In the genomic region with DNA sequence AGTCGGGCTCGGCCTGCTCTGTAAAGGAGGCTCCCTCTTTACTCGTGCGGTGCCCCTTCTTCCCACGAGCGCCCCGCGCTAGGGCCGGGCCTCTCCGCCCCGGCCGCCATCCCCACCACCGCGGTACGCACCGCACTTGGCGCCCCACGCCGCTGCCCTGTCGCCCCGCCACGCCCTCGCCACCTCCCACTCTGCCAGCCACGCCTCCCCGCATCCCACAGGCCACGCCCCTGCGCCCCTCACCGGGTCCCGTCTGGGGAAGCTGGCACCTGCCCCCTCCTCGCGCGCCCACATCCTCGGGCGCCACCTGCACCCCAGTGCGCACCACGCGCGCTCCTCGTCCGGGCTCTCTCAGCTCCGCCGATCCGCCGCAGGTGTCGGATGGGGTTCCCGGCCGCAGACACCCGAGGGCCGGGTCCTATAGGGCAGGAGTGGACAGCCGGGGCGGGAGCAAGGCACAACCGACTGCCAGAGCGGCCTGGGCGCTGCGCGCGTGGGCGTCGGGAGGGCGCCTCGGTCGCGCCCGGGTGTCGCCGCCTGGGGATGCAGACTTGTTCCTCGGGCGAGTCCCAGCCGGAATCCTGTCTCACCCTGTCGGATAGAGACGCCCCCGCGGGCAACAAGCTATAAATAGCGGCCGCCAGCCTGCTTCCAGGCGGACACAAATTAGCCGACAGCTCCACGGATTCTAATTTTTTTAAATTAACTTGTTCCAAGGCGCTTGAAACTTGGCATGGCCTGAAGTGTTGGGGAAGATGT, we compare ENCODE assay signal across 9 mouse cellular contexts. TPM values are rescaled to one million over a fixed set of nuclear protein-coding genes. Genes with fewer than 3 reads are reported as not detected.
DNase-seq lines count a peak whose midpoint lies in the region; ATAC-seq and TF ChIP-seq lines count a peak whose summit lies in the region.
"Had no signal": no experiment of that assay in that cellular context is flagged by ENCODE, and none has a peak within 500 bp of the region (broad histone marks: within the 10 kb centered on the region; RNA-seq: fewer than 3 reads in every experiment).

A gene (minus strand): TSS at position 538 of the 759 bp plus-strand sequence.

- H3K4me3 ChIP-seq in gastrocnemius, adult 2 months, result peak within 1 kb of the TSS; percentile 66
- peak within 1 kb of the TSS; percentile 47 for H3K4me3 ChIP-seq in intestine, embryonic 14.5 days (ENCODE audit: low read depth, low read length)

- H3K4me2 ChIP-seq in intestine, embryonic 14.5 days (ENCODE audit: low read length), result peak within 1 kb of the TSS; percentile 92

- intact Hi-C loops in gastrocnemius, adult 2 months (cut with DNase I), result loop anchor here (2.0 kb wide), 1 partner anchor 93 kb away; no protein-coding TSS in a partner anchor
- intact Hi-C loops in gastrocnemius, postnatal 36 days (cut with DNase I), result loop anchor here (5.0 kb wide), 1 partner anchor 90 kb away; no protein-coding TSS in a partner anchor

- H3K27ac ChIP-seq in gastrocnemius, adult 2 months, result no peak within 1 kb of the TSS
- no peak within 1 kb of the TSS for H3K27ac ChIP-seq in intestine, embryonic 14.5 days (ENCODE audit: low read depth)

- H3K27me3 ChIP-seq in intestine, embryonic 14.5 days (replicated peaks; ENCODE audit: control insufficient read depth, insufficient read depth, low read length), result peaks cover 56% of the 10 kb centered on the region

- H3K36me3 ChIP-seq in intestine, embryonic 14.5 days (ENCODE audit: control insufficient read depth, insufficient read depth, low read length), result no peaks in the 10 kb centered on the region
- H3K36me3 ChIP-seq: G1E had no signal

- TF ChIP-seq CTCF in gastrocnemius, adult 2 months (IDR thresholded peaks at IDR 0.05), result no peak

- DNase-seq in gastrocnemius, adult 2 months, result peak; percentile 22
- DNase-seq in gastrocnemius, postnatal 36 days, result no peak
- DNase-seq in ZHBTc4 (ENCODE audit: low read depth, low spot score), result peak; percentile 78
- peak in 1 of 2 experiments; percentile 23 for DNase-seq in gastrocnemius, postnatal 4 days (ENCODE audit: low spot score in 2 of 2)
- peak; percentile 71 for DNase-seq in intestine, embryonic 14.5 days (ENCODE audit: low spot score)
- peak; percentile 22 for DNase-seq in lung, postnatal 10 days
- peak; percentile 25 for DNase-seq in right cerebral cortex, postnatal 4 days
- DNase-seq in urinary bladder, adult 2 months (ENCODE audit: low spot score), result no peak

- ATAC-seq in intestine, embryonic 14.5 days (replicated peaks; ENCODE audit: low FRiP score, low TSS enrichment, low read depth), result peak; percentile 59; the same call in 1 of the 2 replicates

- H3K4me1 ChIP-seq in intestine, embryonic 14.5 days (replicated peaks; ENCODE audit: control insufficient read depth, insufficient read depth, low read length), result no peaks in the 10 kb centered on the region

- H3K9ac ChIP-seq in intestine, embryonic 14.5 days (ENCODE audit: low read length), result no peak within 1 kb of the TSS

- no peaks in the 10 kb centered on the region for H3K9me3 ChIP-seq in intestine, embryonic 14.5 days (ENCODE audit: control insufficient read depth, low read length)
- H3K9me3 ChIP-seq: G1E had no signal

- under 1% methylated on average over 79 of the region's 79 CpGs for WGBS in intestine, embryonic 14.5 days

RNA-seq across cellular contexts. Expression of the gene that starts here (rescaled TPM):
- under 1 TPM; 0.25 to 0.54 TPM for total RNA-seq in gastrocnemius, adult 2 months (2021)
- total RNA-seq in gastrocnemius, postnatal 36 days (2021), result under 1 TPM in 1 of 2 experiments, not detected in 1; 0.12 TPM
- 10 to 100 TPM; 21.4 to 29.0 TPM for total RNA-seq in gastrocnemius, postnatal 4 days (2021)
- 0.16 and 0.23 TPM in 2 replicates for polyA plus RNA-seq in intestine, embryonic 14.5 days (2014; fragmentation: Nextera tagmentation; extraction: Ambion mirVana)
- polyA plus RNA-seq in urinary bladder, adult 2 months (2012; rRNA removed), result not detected in 2 replicates
- total RNA-seq: G1E had no signal
- polyA plus RNA-seq: G1E had no signal

Comparison
In these comparisons a context has a peak if more than half of its experiments do, and no peak if none do; other contexts are left out.
1. RNA of the gene that starts here (total RNA-seq): 21.4 to 29.0 TPM in gastrocnemius, postnatal 4 days; 0.25 to 0.54 TPM in gastrocnemius, adult 2 months and 0.12 TPM in gastrocnemius, postnatal 36 days; every median in the first group is over 10 times any median in the second.
2. Peak in DNase-seq and H3K4me3 ChIP-seq in gastrocnemius, adult 2 months; RNA of the gene not detected or under 1 TPM.
3. Peak in DNase-seq, ATAC-seq, H3K4me3 ChIP-seq and H3K4me2 ChIP-seq in intestine, embryonic 14.5 days; RNA of the gene not detected or under 1 TPM.
4. DNase-seq: peak in ZHBTc4 (single experiment), lung, postnatal 10 days (single experiment) and right cerebral cortex, postnatal 4 days (single experiment); none in gastrocnemius, postnatal 36 days (0 of 2) and urinary bladder, adult 2 months (single experiment).